ENCODE assay signal across 11 mouse cellular contexts in the genomic region with DNA sequence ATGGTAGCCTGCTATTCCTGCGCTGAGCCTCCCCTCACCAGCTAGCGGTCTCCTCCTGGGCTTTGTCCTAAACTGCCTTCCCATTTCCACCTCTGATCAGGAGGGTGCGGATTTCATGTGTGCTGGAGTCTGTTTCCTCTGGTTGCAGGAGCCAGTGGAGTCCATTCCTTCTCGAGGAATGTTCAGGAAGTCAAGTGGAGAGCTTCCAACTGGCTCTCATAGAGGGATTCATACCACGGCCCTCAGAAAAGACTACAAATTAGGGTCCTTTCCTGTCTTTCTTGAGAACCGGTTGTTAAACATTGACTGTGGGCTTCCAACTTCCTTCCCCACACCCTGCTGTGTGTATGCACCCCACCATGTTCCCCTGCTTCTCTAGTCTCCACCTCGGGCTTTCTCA.
DNase-seq lines count a peak whose midpoint lies in the region; ATAC-seq and TF ChIP-seq lines count a peak whose summit lies in the region.
"Had no signal": no experiment of that assay in that cellular context is flagged by ENCODE, and none has a peak within 500 bp of the region (broad histone marks: within the 10 kb centered on the region; RNA-seq: fewer than 3 reads in every experiment).

No protein-coding gene starts in this region.

- H3K4me1 ChIP-seq in kidney, postnatal 0 days (replicated peaks; ENCODE audit: insufficient read depth, low read length) = peaks cover 18% of the 10 kb centered on the region
- peaks cover 4% of the 10 kb centered on the region; the same call in 1 of the 2 replicates for H3K4me1 ChIP-seq in embryonic fibroblast, embryonic 13.5 days (ENCODE audit: control insufficient read depth, insufficient read depth, low read length)
- peaks cover 49% of the 10 kb centered on the region for H3K4me1 ChIP-seq in limb, embryonic 15.5 days
- peaks cover 20% of the 10 kb centered on the region for H3K4me1 ChIP-seq in stomach, embryonic 16.5 days (ENCODE audit: control insufficient read depth, insufficient read depth, low read length)

- no peak overlapping the region for H3K4me3 ChIP-seq in kidney, postnatal 0 days (replicated peaks; ENCODE audit: low read depth, low read length)
- H3K4me3 ChIP-seq in embryonic fibroblast, embryonic 13.5 days (ENCODE audit: insufficient read depth, low read length) = no peak overlapping the region
- H3K4me3 ChIP-seq in limb, embryonic 15.5 days = no peak overlapping the region
- no peak overlapping the region for H3K4me3 ChIP-seq in stomach, embryonic 16.5 days (replicated peaks; ENCODE audit: low read length)

- H3K4me2 ChIP-seq in kidney, postnatal 0 days (ENCODE audit: low read length) = no peak overlapping the region
- no peak overlapping the region for H3K4me2 ChIP-seq in limb, embryonic 15.5 days
- no peak overlapping the region for H3K4me2 ChIP-seq in stomach, embryonic 16.5 days (ENCODE audit: low read depth, low read length)

- no peak for ATAC-seq in kidney, postnatal 0 days (replicated peaks; ENCODE audit: low FRiP score, low read depth)
- ATAC-seq in limb, embryonic 15.5 days (ENCODE audit: insufficient number of reproducible peaks, low FRiP score, low TSS enrichment, low read depth) = no peak
- peak; percentile 20; the same call in 1 of the 2 replicates for ATAC-seq in stomach, embryonic 16.5 days (ENCODE audit: insufficient read depth, low FRiP score)
- no peak for ATAC-seq in megakaryocyte-erythroid progenitor cell, adult 5-6 weeks (replicated peaks; ENCODE audit: low FRiP score, low TSS enrichment, poor library complexity, severe bottlenecking)
- ATAC-seq: forebrain, postnatal 0 days; inflammation-experienced regulatory T-cells, adult 6 months had no signal

- H3K9me3 ChIP-seq in kidney, postnatal 0 days (replicated peaks; ENCODE audit: low read length) = no peaks in the 10 kb centered on the region
- no peaks in the 10 kb centered on the region for H3K9me3 ChIP-seq in limb, embryonic 15.5 days
- H3K9me3 ChIP-seq in stomach, embryonic 16.5 days (replicated peaks; ENCODE audit: control insufficient read depth, low read length) = no peaks in the 10 kb centered on the region

- H3K27ac ChIP-seq in kidney, postnatal 0 days = 0 out of 2 replicates have a peak overlapping the region, but pooled peaks have one; percentile 32
- H3K27ac ChIP-seq in embryonic fibroblast, embryonic 13.5 days (ENCODE audit: insufficient read depth, low read length) = peak overlapping the region; percentile 85
- H3K27ac ChIP-seq in limb, embryonic 15.5 days = peak overlapping the region; percentile 83
- H3K27ac ChIP-seq in stomach, embryonic 16.5 days (ENCODE audit: low read length) = peak overlapping the region; percentile 72

- peak; percentile 69 for DNase-seq in kidney, postnatal 0 days (ENCODE audit: low spot score)
- DNase-seq in kidney, adult 9 months = no peak
- DNase-seq in layer of hippocampus, adult 18-20 months (ENCODE audit: low spot score in 2 of 2) = no peak
- DNase-seq: cerebellum, adult 18-20 months; forebrain, postnatal 0 days; thymus, postnatal 14 days had no signal

- H3K9ac ChIP-seq in kidney, postnatal 0 days (ENCODE audit: low read depth, low read length) = no peak overlapping the region
- H3K9ac ChIP-seq in limb, embryonic 15.5 days = no peak overlapping the region
- no peak overlapping the region for H3K9ac ChIP-seq in stomach, embryonic 16.5 days (ENCODE audit: low read length)
- H3K9ac ChIP-seq: forebrain, postnatal 0 days had no signal

- TF ChIP-seq POLR2A in embryonic fibroblast, embryonic 13.5 days (IDR thresholded peaks at IDR 0.05; ENCODE audit: low read depth, low read length) = no peak

- WGBS in kidney, postnatal 0 days = 50% methylated on average over 7 of the region's 7 CpGs
- WGBS in limb, embryonic 15.5 days = 31% methylated on average over 7 of the region's 7 CpGs
- 43% methylated on average over 7 of the region's 7 CpGs for WGBS in stomach, embryonic 16.5 days

- TF ChIP-seq CTCF in kidney, postnatal 0 days (IDR thresholded peaks at IDR 0.05; ENCODE audit: low read depth) = no peak
- TF ChIP-seq CTCF in embryonic fibroblast, embryonic 13.5 days (IDR thresholded peaks at IDR 0.05; ENCODE audit: borderline replicate concordance, insufficient read depth, low read length) = no peak

- H3K36me3 ChIP-seq in kidney, postnatal 0 days (ENCODE audit: insufficient read depth, low read length) = no peaks in the 10 kb centered on the region
- no peaks in the 10 kb centered on the region for H3K36me3 ChIP-seq in limb, embryonic 15.5 days
- no peaks in the 10 kb centered on the region for H3K36me3 ChIP-seq in stomach, embryonic 16.5 days (ENCODE audit: control insufficient read depth, insufficient read depth, low read length)

- no peaks in the 10 kb centered on the region for H3K27me3 ChIP-seq in kidney, postnatal 0 days (ENCODE audit: insufficient read depth, low read length)
- no peaks in the 10 kb centered on the region for H3K27me3 ChIP-seq in limb, embryonic 15.5 days
- no peaks in the 10 kb centered on the region for H3K27me3 ChIP-seq in stomach, embryonic 16.5 days (ENCODE audit: control insufficient read depth, insufficient read depth, low read length)

Comparison
In these comparisons a context has a peak if more than half of its experiments do, and no peak if none do; other contexts are left out.
1. H3K27ac ChIP-seq: peak in every context shown above with its lines; median percentile 85 in embryonic fibroblast, embryonic 13.5 days; 83 in limb, embryonic 15.5 days; 72 in stomach, embryonic 16.5 days; 32 in kidney, postnatal 0 days.